6 mouse cellular contexts compared by ENCODE assay signal in the genomic region with DNA sequence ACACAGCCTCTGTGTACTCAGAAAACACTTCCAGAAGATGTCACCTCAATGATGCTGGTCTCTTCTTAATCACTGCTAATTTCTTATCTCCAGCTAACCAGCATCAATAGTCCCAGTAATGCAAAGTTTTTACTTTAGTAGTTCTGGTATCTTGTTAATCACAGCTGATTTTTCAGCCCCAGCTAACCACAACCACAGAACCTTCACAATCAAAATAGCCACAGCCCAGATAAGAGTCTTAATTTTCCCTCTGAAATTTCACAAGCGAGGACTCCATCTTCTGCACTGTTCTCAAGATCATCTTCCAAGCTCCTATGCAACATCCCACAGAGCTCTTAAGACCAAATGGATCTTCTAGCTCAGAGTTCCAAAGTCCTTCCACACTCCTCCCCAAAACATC. TPM values are rescaled to one million over a fixed set of nuclear protein-coding genes. Genes with fewer than 3 reads are reported as not detected.
"Had no signal": no experiment of that assay in that cellular context is flagged by ENCODE, and none has a peak within 500 bp of the region (broad histone marks: within the 10 kb centered on the region; RNA-seq: fewer than 3 reads in every experiment).

No protein-coding gene starts in this region.

RNA-seq across cellular contexts. Expression of gene Mpzl2, which starts 1.8 kb away (rescaled TPM):
- polyA plus RNA-seq: neural tube, embryonic 14.5 days had no signal

RNA-seq across cellular contexts. Expression of gene Cd3e, which starts 28.4 kb away (rescaled TPM):
- polyA plus RNA-seq: stomach, embryonic 14.5 days; stomach, postnatal 0 days had no signal

RNA-seq across cellular contexts. Expression of gene Jaml, which starts 41.2 kb away (rescaled TPM):
- polyA plus RNA-seq: neural tube, embryonic 14.5 days; testis, adult 2 months had no signal

RNA-seq across cellular contexts. Expression of gene Cd3d, which starts 56.2 kb away (rescaled TPM):
- polyA plus RNA-seq: neural tube, embryonic 13.5 days; neural tube, embryonic 14.5 days; neural tube, embryonic 15.5 days; stomach, embryonic 14.5 days had no signal
